Mouse (Mus musculus) embryonic stem cell, embryonic (primary cell): ENCODE measurements at regions not wholly inside any gene's neighbourhood (a gene's known extent, or its start where the extent isn't known, plus 50 kb on each side); places are given as distances from the start of the nearest gene placed in this dataset.

ENCODE experiments used
- CTCF ChIA-PET, 4 experiments: fragments of 300-600 bp in 2 of 4; fragments of 350-600 bp in 2 of 4; sonication (Branson Sonifier 250); formaldehyde crosslinking; loops; one replicate each; lab custom pipeline; 2022; ENCODE audit warnings: inconsistent platforms in 2 of 4; lab: Charles Lee
- POLR2A ChIA-PET, 4 experiments: fragments of 300-600 bp in 2 of 4; fragments of 350-600 bp in 2 of 4; sonication (Branson Sonifier 250); formaldehyde crosslinking; loops; one replicate each; lab custom pipeline; 2022; ENCODE audit warnings: antibody characterized with exemption in 4 of 4, inconsistent platforms in 1 of 4; lab: Charles Lee

DNA sequence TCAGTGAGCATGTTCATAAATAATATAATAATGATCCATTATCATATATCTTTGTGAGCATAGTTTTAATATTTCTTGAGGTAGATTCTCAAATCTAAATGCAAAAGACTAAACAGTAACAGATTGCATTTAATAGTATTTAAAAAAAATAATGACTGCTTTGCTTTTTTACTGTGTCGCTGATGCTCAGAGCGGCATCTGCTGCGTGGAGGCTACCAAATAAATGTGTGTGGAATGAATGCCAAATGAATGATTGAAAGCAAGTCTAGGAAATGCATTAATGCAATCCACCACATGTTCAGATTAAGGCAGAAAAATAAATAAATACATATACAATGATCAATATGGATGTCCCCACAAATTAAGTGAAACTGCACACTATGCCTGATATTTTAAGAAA, 135.2 kb downstream of the Bard1 start:
- ChIA-PET CTCF (no interaction called here), POLR2A (no interaction called here)

DNA sequence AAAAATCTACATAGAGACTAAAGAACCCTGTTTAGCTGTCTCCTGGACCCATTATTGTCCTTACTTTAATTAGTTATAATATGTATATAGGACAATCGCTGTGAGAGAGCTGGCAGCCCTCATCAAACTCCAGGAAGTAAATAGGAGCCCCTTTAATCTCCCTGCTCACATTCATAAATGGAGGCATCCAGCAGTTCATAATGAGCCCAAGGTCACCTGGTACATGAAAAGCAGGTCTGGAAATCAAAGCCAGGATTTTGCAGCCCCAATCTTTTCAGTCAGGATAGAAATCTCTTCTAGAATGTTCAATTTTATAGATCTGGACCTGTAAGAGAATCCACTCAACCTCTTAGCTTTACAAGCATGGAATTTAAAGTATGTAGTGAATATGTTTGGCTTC, 138.9 kb downstream of the Bard1 start:
- POLR2A ChIA-PET, result interaction anchor here in 1 of 4 experiments (0.6 kb wide), 1 partner anchor 87 kb away, joined by 3 read pairs; no protein-coding TSS in a partner anchor

DNA sequence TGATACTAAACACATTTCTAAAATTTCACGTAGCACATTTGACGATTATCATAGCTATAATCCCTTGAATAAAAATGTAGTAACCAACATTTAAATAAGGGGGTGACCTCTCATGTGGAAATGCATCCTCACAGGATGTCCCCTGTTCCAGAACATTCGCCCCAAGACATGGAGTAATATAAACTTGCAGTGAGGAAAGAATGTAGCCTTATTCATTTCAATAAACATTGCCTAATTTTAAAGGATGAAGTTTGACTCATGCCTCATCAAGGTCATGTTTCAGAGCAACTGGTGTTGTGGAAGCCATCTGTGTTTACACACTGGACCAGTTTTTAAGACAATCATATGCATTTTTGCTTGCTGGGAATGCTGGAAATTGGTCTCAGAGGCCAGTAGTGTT, 156.4 kb downstream of the Bard1 start:
- CTCF ChIA-PET, result no interaction called here
- POLR2A ChIA-PET, result no interaction called here

More for the DNA sequence above, 138.9 kb downstream of the Bard1 start:
- CTCF ChIA-PET, result no interaction called here
